Comparison of ENCODE assay signal across 20 mouse cellular contexts in genomic region chr6:85051109-85051508, GRCm38 (mm10). TPM values are rescaled to one million over a fixed set of nuclear protein-coding genes. Genes with fewer than 3 reads are reported as not detected.
A peak's percentile ranks its signal among the peaks of the same experiment; 100 is the strongest.
DNase-seq lines count a peak whose midpoint lies in the region; ATAC-seq lines count a peak whose summit lies in the region.
"Had no signal": no experiment of that assay in that cellular context is flagged by ENCODE, and none has a peak within 500 bp of the region (broad histone marks: within the 10 kb centered on the region; RNA-seq: fewer than 3 reads in every experiment).

No protein-coding gene starts in this region.

- H3K4me3 ChIP-seq in forebrain, embryonic 10.5 days: no peak overlapping the region
- H3K4me3 ChIP-seq: embryonic facial prominence, embryonic 12.5 days; forebrain, embryonic 13.5 days; heart, embryonic 13.5 days; hindbrain, embryonic 12.5 days had no signal

- H3K9me3 ChIP-seq in forebrain, embryonic 10.5 days: no peaks in the 10 kb centered on the region
- H3K9me3 ChIP-seq: embryonic facial prominence, embryonic 12.5 days; forebrain, embryonic 13.5 days; heart, embryonic 13.5 days; hindbrain, embryonic 12.5 days had no signal

- 88% methylated on average over 4 of the region's 4 CpGs for WGBS in forebrain, embryonic 10.5 days

- peak; percentile 84 for ATAC-seq in megakaryocyte progenitor cell, adult 5-6 weeks (replicated peaks; ENCODE audit: poor library complexity)
- ATAC-seq: forebrain, embryonic 13.5 days; forebrain, postnatal 0 days; hindbrain, embryonic 16.5 days; inflammation-experienced regulatory T-cells, adult 6 months; intestine, postnatal 0 days had no signal

- H3K36me3 ChIP-seq in forebrain, embryonic 10.5 days (replicated peaks): no peaks in the 10 kb centered on the region
- H3K36me3 ChIP-seq: embryonic facial prominence, embryonic 12.5 days; heart, embryonic 13.5 days; hindbrain, embryonic 12.5 days had no signal

- no peaks in the 10 kb centered on the region for H3K27me3 ChIP-seq in forebrain, embryonic 10.5 days (ENCODE audit: poor library complexity, severe bottlenecking)
- H3K27me3 ChIP-seq: embryonic facial prominence, embryonic 12.5 days; forebrain, embryonic 13.5 days; heart, embryonic 13.5 days; hindbrain, embryonic 12.5 days had no signal

- DNase-seq in ES-CJ7 (ENCODE audit: low read depth, low spot score) (peak; percentile 23), R1 (ENCODE audit: low read depth, low spot score) (peak; percentile 32)
- DNase-seq in urinary bladder, postnatal 10 days (ENCODE audit: low spot score): no peak
- DNase-seq in forebrain, embryonic 10.5 days (ENCODE audit: extremely low spot score, low spot score): no peak
- no peak for DNase-seq in adrenal gland, postnatal 10 days
- DNase-seq: adrenal gland, adult 2 months; adrenal gland, postnatal 36 days; cerebellum, adult 8-10 months; cerebellum, postnatal 14 days; forebrain, postnatal 0 days; gastrocnemius, postnatal 25 days; heart, postnatal 4 days had no signal

- H3K27ac ChIP-seq in forebrain, embryonic 10.5 days: no peak overlapping the region
- H3K27ac ChIP-seq: embryonic facial prominence, embryonic 12.5 days; forebrain, embryonic 13.5 days; heart, embryonic 13.5 days; hindbrain, embryonic 12.5 days had no signal

- H3K4me1 ChIP-seq in forebrain, embryonic 10.5 days: no peaks in the 10 kb centered on the region
- H3K4me1 ChIP-seq: forebrain, embryonic 13.5 days; heart, embryonic 13.5 days; hindbrain, embryonic 12.5 days had no signal

RNA-seq across cellular contexts. Expression of gene Exoc6b, which starts 18.2 kb away (rescaled TPM):
- total RNA-seq in megakaryocyte progenitor cell, adult 5-6 weeks (2015): 8.4 and 9.5 TPM in 2 replicates
- 6.2 and 9.1 TPM in 2 replicates for total RNA-seq in megakaryocyte progenitor cell, adult 5-6 weeks (2017)
- polyA plus RNA-seq in forebrain, embryonic 10.5 days (2016; fragmentation: Nextera tagmentation; extraction: Ambion mirVana): 21.7 and 23.1 TPM in 2 replicates
- 10 to 100 TPM; 27.3 to 40.3 TPM for total RNA-seq in adrenal gland, postnatal 10 days (2021)

Comparison
In these comparisons a context has a peak if more than half of its experiments do, and no peak if none do; other contexts are left out.
1. DNase-seq: peak in ES-CJ7 (single experiment) and R1 (single experiment); none in urinary bladder, postnatal 10 days (single experiment), forebrain, embryonic 10.5 days (single experiment) and adrenal gland, postnatal 10 days (single experiment).